Mouse (Mus musculus) bone marrow, adult 2 months (tissue): ENCODE data around the gene Kras. TPM values are rescaled to one million over a fixed set of nuclear protein-coding genes. Genes with fewer than 3 reads are reported as not detected.

ENCODE experiments used
- H3K27ac ChIP-seq: fragments of 200-500 bp; 2 replicates; pipeline ENCODE4 v1.5.1; 2012; ENCODE audit warnings: low read depth, mild to moderate bottlenecking, control low read depth, inconsistent platforms, low read length; ENCODE audit not compliant: control insufficient read depth, poor library complexity, insufficient read depth
- H3K4me1 ChIP-seq: fragments of 200-500 bp; 2 replicates; pipeline ENCODE4 v1.6.1; 2011; ENCODE audit warnings: low read length; ENCODE audit not compliant: control insufficient read depth, insufficient read depth
- H3K4me3 ChIP-seq: fragments of 200-500 bp; replicated peaks from 2 replicates; pipeline ENCODE3; 2011; ENCODE audit warnings: mild to moderate bottlenecking, low read depth, low read length, control low read depth; ENCODE audit not compliant: control insufficient read depth
- CTCF ChIP-seq: fragments of 200-500 bp; IDR thresholded peaks from 2 replicates; pipeline ENCODE4 v1.5.1; 2011; ENCODE audit warnings: low read length, control low read depth; ENCODE audit not compliant: control insufficient read depth, insufficient read depth
- POLR2A ChIP-seq: fragments of 200-500 bp; IDR thresholded peaks from 2 replicates; pipeline ENCODE4 v1.6.1; 2011; ENCODE audit warnings: low read depth, mild to moderate bottlenecking, control low read depth, low read length, borderline replicate concordance; ENCODE audit not compliant: control insufficient read depth
- WGBS: fragments of 180-500 bp; shearing (Covaris S2); methylation state at CpG from one replicate; pipeline ENCODE4 v1.1.7; 2018; 5-methylcytosine and 5-hydroxymethylcytosine counted together
- polyA plus RNA-seq: library from polyadenylated mRNA; stranded (reverse); fragments of >200 nt; gene quantifications from 2 replicates; pipeline ENCODE4 v1.2.4, GENCODE M21; 2011; ENCODE audit warnings: low replicate concordance; ENCODE audit not compliant: missing spikeins, insufficient read depth, insufficient read length

The Kras gene
- polyA plus RNA-seq, 1 experiment, result 37.4 TPM

GRCm38 (mm10) chr6:145237148-145237547, 12.9 kb downstream of the Kras start:
- WGBS, result 77% methylated on average over 4 of the region's 4 CpGs
- Histone ChIP-seq H3K4me3 (no peak overlapping the region), H3K27ac (no peak overlapping the region), H3K4me1 (no peaks in the 10 kb centered on the region)
- TF ChIP-seq CTCF, result no peak
- TF ChIP-seq POLR2A, result no peak

GRCm38 (mm10) chr6:145235367-145235766, 14.7 kb downstream of the Kras start:
- H3K4me3 ChIP-seq, result no peak overlapping the region
- no peaks in the 10 kb centered on the region for H3K4me1 ChIP-seq
- no peak overlapping the region for H3K27ac ChIP-seq
- TF ChIP-seq POLR2A, result no peak
- no peak for TF ChIP-seq CTCF
- WGBS, result 83% methylated on average over 6 of the region's 6 CpGs

DNA sequence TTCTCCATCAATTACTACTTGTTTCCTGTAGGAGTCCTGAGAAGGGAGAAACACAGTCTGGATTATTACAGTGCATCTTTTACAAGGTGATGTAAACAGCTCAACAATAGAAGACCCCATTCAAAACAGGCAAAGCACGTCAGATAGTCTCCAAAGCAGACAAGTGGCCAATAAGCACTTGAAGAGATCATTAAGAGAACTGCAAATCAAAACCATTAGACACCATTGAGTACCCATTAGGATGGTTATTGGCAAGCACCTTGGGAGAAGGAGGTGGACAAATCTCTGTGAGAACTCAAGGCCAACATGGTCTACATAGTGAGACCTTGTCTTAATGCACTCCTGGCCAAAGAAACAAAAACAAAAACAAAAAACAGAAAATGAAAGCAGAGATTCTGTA, 15.6 kb downstream of the Kras start:
- no peak overlapping the region for H3K4me3 ChIP-seq
- H3K27ac ChIP-seq, result no peak overlapping the region
- no peaks in the 10 kb centered on the region for H3K4me1 ChIP-seq
- 88% methylated on average over 1 of the region's 1 CpGs for WGBS
- no peak for TF ChIP-seq CTCF
- TF ChIP-seq POLR2A, result no peak

GRCm38 (mm10) chr6:145226296-145226695, 23.7 kb downstream of the Kras start:
- TF ChIP-seq POLR2A, result no peak
- no peak for TF ChIP-seq CTCF
- 69% methylated on average over 3 of the region's 3 CpGs for WGBS
- Histone ChIP-seq H3K4me3 (no peak overlapping the region), H3K27ac (no peak overlapping the region), H3K4me1 (no peaks in the 10 kb centered on the region)

- TF ChIP-seq CTCF (no peak), POLR2A (no peak)
- Histone ChIP-seq H3K27ac (no peak overlapping the region), H3K4me3 (no peak overlapping the region), H3K4me1 (no peaks in the 10 kb centered on the region)
- WGBS, result 93% methylated on average over 6 of the region's 6 CpGs
These were observed 25.8 kb downstream of the Kras start for GRCm38 (mm10) chr6:145224246-145224645.

DNA sequence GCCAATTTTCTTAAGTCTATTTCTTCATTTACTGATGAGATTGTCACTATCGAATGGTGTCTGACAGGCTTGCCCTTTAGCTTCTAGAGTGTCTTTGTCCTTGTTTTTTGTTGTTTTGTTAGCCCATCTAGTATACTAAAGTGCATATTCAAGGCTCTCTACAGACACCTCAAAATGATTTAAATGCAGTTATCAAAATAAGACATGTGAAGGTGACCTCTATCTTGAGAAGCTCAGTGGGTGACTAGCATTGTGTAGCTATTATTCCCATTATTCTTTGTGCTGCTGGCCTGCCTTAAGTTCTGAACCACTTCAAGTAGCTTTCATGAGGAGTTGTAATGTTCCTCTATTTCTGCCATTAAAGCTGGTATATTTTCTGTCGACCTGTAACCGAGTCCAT, 34.2 kb downstream of the Kras start:
- 85% methylated on average over 3 of the region's 3 CpGs for WGBS
- H3K4me3 ChIP-seq, result no peak overlapping the region
- H3K4me1 ChIP-seq, result no peaks in the 10 kb centered on the region; the same call in 1 of the 2 replicates
- no peak for TF ChIP-seq POLR2A
- no peak for TF ChIP-seq CTCF
- no peak overlapping the region for H3K27ac ChIP-seq

GRCm38 (mm10) chr6:145213916-145214315, 36.1 kb downstream of the Kras start:
- no peak for TF ChIP-seq POLR2A
- no peak for TF ChIP-seq CTCF

DNA sequence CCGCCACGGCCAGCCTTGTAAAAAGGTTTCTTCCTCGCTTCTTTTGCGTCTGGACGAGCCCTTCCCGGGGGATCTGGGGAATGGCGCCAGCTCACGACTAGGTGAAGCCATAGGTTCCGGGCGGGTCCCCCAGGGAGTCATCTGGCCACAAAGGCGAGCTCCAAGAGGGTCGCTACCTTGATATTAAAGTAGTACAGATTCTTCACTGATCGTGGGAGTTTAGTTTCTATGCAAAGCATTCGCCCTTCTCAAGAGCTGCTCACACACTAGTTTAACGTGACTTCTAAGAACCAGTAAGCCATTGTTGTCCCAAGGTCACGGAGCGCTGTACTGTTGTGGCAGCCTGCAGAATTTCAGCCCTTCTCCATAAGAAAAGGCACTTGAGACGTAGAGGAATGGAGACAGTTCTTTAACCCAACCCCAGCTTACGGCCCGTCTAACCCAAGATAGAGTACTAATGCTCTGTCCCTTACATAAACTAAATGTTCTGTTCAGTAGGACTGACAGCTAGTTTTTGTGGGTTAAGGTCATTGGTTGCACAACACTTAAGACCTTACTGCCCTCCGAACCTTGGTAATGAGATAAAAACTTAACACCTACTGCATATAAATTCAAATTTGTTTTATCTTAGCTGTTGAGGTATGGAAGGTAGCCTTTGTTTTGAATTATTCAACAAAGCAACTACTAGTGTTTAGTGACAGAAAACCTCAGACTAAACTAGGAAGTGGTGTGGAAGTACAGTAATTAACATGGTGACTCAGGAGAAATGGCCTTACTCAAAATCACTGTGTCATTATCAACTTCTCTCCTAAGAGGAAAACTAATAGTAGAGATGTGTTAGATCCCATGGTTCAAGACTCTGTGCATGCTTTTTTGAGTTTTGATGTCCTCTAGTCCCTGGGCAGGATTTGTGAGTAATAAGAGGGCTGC, 38.4 kb downstream of the Kras start:
- H3K4me3 ChIP-seq, result peak overlapping the region; percentile 84
- WGBS, result 1% methylated on average over 21 of the region's 21 CpGs

More at GRCm38 (mm10) chr6:145213916-145214315, 36.1 kb downstream of the Kras start:
- Histone ChIP-seq H3K27ac (no peak overlapping the region), H3K4me1 (no peaks in the 10 kb centered on the region; the same call in 1 of the 2 replicates), H3K4me3 (no peak overlapping the region)
- WGBS, result 89% methylated on average over 2 of the region's 2 CpGs

More for the DNA sequence above, 38.4 kb downstream of the Kras start:
- no peaks in the 10 kb centered on the region; the same call in 1 of the 2 replicates for H3K4me1 ChIP-seq
- H3K27ac ChIP-seq, result peak overlapping the region; percentile 77
- no peak for TF ChIP-seq CTCF
